Mouse (Mus musculus) inflammation-experienced regulatory T-cells, adult 6 months (primary cell): ENCODE results near the gene Txndc15. TPM values are rescaled to one million over a fixed set of nuclear protein-coding genes. Genes with fewer than 3 reads are reported as not detected.

ENCODE experiments used
- ATAC-seq: one replicate; pipeline ENCODE4 v1.8.0; 2017
- polyA plus RNA-seq, 3 experiments: library from polyadenylated mRNA; unstranded; fragments of 100-300 nt; shearing (Covaris generic); gene quantifications; one replicate each; pipeline ENCODE4 v1.2.1; 2017

Txndc15 gene
- polyA plus RNA-seq, 3 experiments from 2014 or later = 22.4 to 29.0 (median 26.0) TPM

GRCm38 (mm10) chr13:55732121-55732520 lies 17.7 kb downstream of the Txndc15 start:
- no peak for ATAC-seq

GRCm38 (mm10) chr13:55733628-55734502 lies 19.4 kb downstream of the Txndc15 start:
- no peak for ATAC-seq

GRCm38 (mm10) chr13:55737885-55738284 lies 23.4 kb downstream of the Txndc15 start:
- no peak for ATAC-seq

- no peak for ATAC-seq
Observed at GRCm38 (mm10) chr13:55742306-55742705, 27.9 kb downstream of the Txndc15 start.

GRCm38 (mm10) chr13:55754380-55754779 lies 39.9 kb downstream of the Txndc15 start:
- no peak for ATAC-seq

GRCm38 (mm10) chr13:55756789-55757188 lies 42.3 kb downstream of the Txndc15 start:
- ATAC-seq = no peak

- no peak for ATAC-seq
Observed at GRCm38 (mm10) chr13:55757645-55758044, 43.2 kb downstream of the Txndc15 start.

GRCm38 (mm10) chr13:55760576-55760975 lies 46.1 kb downstream of the Txndc15 start:
- ATAC-seq = no peak

- ATAC-seq = no peak
Observed at GRCm38 (mm10) chr13:55761486-55761885, 47.0 kb downstream of the Txndc15 start.

- ATAC-seq = no peak
Observed at GRCm38 (mm10) chr13:55774352-55774751, 59.9 kb downstream of the Txndc15 start.

GRCm38 (mm10) chr13:55775056-55775455 lies 60.6 kb downstream of the Txndc15 start:
- no peak for ATAC-seq

Other genes starting within 250 kb of the Txndc15 start
- gene Dbn1, start 226.5 kb upstream of the Txndc15 start, polyA plus RNA-seq = under 1 TPM in 1 of 3 experiments, not detected in 2; 0.15 TPM
- gene Pdlim7, start 201.0 kb upstream of the Txndc15 start, polyA plus RNA-seq = 10 to 100 TPM; 13.2 to 15.7 (median 13.5) TPM
- gene Dok3, start 185.4 kb upstream of the Txndc15 start, polyA plus RNA-seq = 1 to 10 TPM in 2 of 3 experiments, under 1 TPM in 1; 0.93 to 1.1 (median 1.1) TPM
- gene Ddx41, start 178.0 kb upstream of the Txndc15 start, polyA plus RNA-seq = 10 to 100 TPM; 41.7 to 61.0 (median 54.6) TPM
- 10 to 100 TPM; 16.4 to 40.7 (median 37.3) TPM for gene Fam193b, start 143.5 kb upstream of the Txndc15 start, polyA plus RNA-seq
- gene Tmed9, start 140.9 kb upstream of the Txndc15 start, polyA plus RNA-seq = 100 to 1,000 TPM; 184 to 286 (median 269) TPM
- gene B4galt7, start 114.8 kb upstream of the Txndc15 start, polyA plus RNA-seq = 10 to 100 TPM; 24.5 to 35.8 (median 25.1) TPM
- gene Caml, start 91.6 kb upstream of the Txndc15 start, polyA plus RNA-seq = 10 to 100 TPM; 28.6 to 51.1 (median 40.0) TPM
- gene Ddx46, start 79.6 kb upstream of the Txndc15 start, polyA plus RNA-seq = 10 to 100 TPM; 62.3 to 67.3 (median 64.0) TPM
- 10 to 100 TPM in 2 of 3 experiments, 1 to 10 TPM in 1; 9.8 to 15.8 (median 15.6) TPM for gene B230219D22Rik, start 21.5 kb upstream of the Txndc15 start, polyA plus RNA-seq
- 10 to 100 TPM in 2 of 3 experiments, 1 to 10 TPM in 1; 1.4 to 21.8 (median 11.3) TPM for gene Pcbd2, start 12.7 kb downstream of the Txndc15 start, polyA plus RNA-seq
- not detected for gene Catsper3, start 69.9 kb downstream of the Txndc15 start, polyA plus RNA-seq
- gene Pitx1, start 121.5 kb downstream of the Txndc15 start, polyA plus RNA-seq = not detected